Mouse (Mus musculus) stomach, embryonic 15.5 days (tissue): ENCODE results near the gene Ruvbl2. TPM values are rescaled to one million over a fixed set of nuclear protein-coding genes. Genes with fewer than 3 reads are reported as not detected.
"Not testable (repeated sequence)": the region's sequence is repeated elsewhere in the genome, so short reads cannot be mapped to it uniquely, and the experiment has no call there.

ENCODE experiments used
- ATAC-seq: fragments of 200-750 bp; cut with Nextera tagmentation; 2 replicates; pipeline ENCODE4 v1.8.0; 2017; ENCODE audit warnings: low read depth, moderate number of reproducible peaks, moderate TSS enrichment; ENCODE audit not compliant: insufficient read depth, low FRiP score
- H3K27ac ChIP-seq: fragments of 300-500 bp; sonication (generic); 2 replicates; pipeline ENCODE4 v1.5.1; 2015; ENCODE audit warnings: mild to moderate bottlenecking, inconsistent platforms
- H3K27me3 ChIP-seq: fragments of 300-500 bp; sonication (generic); replicated peaks from 2 replicates; pipeline ENCODE4 v1.6.1; 2015; ENCODE audit warnings: inconsistent platforms
- H3K36me3 ChIP-seq: fragments of 300-500 bp; sonication (generic); 2 replicates; pipeline ENCODE4 v1.6.1; 2015; ENCODE audit warnings: inconsistent platforms
- H3K4me1 ChIP-seq: fragments of 300-500 bp; sonication (generic); 2 replicates; pipeline ENCODE4 v1.6.1; 2015; ENCODE audit warnings: inconsistent platforms
- H3K4me2 ChIP-seq: fragments of 300-500 bp; sonication (generic); 2 replicates; pipeline ENCODE4 v1.6.1; 2015; ENCODE audit warnings: mild to moderate bottlenecking, inconsistent platforms
- H3K4me3 ChIP-seq: fragments of 300-500 bp; sonication (generic); replicated peaks from 2 replicates; pipeline ENCODE4 v1.5.1; 2015; ENCODE audit warnings: inconsistent platforms
- H3K9ac ChIP-seq: fragments of 300-500 bp; sonication (generic); 2 replicates; pipeline ENCODE4 v1.6.1; 2015; ENCODE audit warnings: inconsistent platforms
- H3K9me3 ChIP-seq: fragments of 300-500 bp; sonication (generic); 2 replicates; pipeline ENCODE4 v1.6.1; 2016; ENCODE audit warnings: inconsistent platforms
- whole genome bisulfite sequencing: fragments of 180-500 bp; shearing (Covaris S2); methylation state at CpG from one replicate; pipeline ENCODE4 v1.1.7; 2015; 5-methylcytosine and 5-hydroxymethylcytosine counted together
- polyA plus RNA-seq: library from polyadenylated mRNA; unstranded; fragments of >200 nt; fragmentation: Nextera tagmentation; extraction: Ambion mirVana; gene quantifications from 2 replicates; pipeline ENCODE4 v1.2.1, GENCODE M21; 2015

The Ruvbl2 gene
- polyA plus RNA-seq, 1 experiment from 2014 or later = 127 TPM

DNA sequence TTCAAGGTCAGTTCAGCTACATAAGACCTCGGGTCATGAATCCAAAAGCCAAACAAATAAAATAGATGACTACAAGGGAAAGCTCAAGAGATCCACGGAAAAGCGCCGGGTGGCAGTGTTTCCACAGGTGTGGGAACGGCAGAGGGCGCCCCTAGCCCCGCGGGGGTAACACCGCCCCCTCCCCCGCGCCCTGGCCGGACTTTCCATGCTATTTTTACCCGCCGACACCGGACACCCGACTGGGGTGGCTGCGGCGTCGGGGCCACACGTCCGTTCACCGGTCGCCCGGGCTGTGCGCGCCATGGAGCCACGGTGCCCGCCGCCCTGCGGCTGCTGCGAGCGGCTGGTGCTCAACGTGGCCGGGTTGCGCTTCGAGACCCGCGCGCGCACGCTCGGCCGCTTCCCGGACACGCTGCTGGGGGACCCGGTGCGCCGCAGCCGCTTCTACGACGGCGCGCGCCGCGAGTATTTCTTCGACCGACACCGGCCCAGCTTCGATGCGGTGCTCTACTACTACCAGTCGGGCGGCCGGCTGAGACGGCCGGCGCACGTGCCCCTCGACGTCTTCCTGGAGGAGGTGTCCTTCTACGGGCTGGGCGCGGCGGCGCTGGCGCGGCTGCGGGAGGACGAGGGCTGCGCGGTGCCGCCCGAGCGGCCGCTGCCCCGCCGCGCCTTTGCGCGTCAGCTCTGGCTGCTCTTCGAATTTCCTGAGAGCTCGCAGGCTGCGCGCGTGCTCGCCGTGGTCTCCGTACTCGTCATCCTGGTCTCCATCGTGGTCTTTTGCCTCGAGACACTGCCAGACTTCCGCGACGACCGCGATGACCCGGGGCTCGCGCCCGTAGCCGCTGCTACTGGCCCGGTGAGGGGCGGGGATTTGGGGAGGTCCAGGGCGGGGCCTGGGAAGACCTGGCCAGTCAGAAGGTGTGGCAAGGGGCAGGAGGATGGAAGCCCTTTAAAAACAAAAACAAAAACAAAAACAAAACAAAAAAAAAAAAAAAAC lies 31.4 kb downstream of the Ruvbl2 start:
- ATAC-seq = no peak; the same call in 1 of the 2 replicates
- Histone ChIP-seq H3K4me1 (peaks cover 16% of the 10 kb centered on the region), H3K4me2 (peak overlapping the region; percentile 76), H3K36me3 (no peaks in the 10 kb centered on the region), H3K9me3 (no peaks in the 10 kb centered on the region), H3K4me3 (peak overlapping the region; percentile 41), H3K27me3 (peaks cover 60% of the 10 kb centered on the region), H3K9ac (no peak overlapping the region; the same call in 1 of the 2 replicates), H3K27ac (no peak overlapping the region)
- 1% methylated on average over 114 of the region's 114 CpGs for WGBS

DNA sequence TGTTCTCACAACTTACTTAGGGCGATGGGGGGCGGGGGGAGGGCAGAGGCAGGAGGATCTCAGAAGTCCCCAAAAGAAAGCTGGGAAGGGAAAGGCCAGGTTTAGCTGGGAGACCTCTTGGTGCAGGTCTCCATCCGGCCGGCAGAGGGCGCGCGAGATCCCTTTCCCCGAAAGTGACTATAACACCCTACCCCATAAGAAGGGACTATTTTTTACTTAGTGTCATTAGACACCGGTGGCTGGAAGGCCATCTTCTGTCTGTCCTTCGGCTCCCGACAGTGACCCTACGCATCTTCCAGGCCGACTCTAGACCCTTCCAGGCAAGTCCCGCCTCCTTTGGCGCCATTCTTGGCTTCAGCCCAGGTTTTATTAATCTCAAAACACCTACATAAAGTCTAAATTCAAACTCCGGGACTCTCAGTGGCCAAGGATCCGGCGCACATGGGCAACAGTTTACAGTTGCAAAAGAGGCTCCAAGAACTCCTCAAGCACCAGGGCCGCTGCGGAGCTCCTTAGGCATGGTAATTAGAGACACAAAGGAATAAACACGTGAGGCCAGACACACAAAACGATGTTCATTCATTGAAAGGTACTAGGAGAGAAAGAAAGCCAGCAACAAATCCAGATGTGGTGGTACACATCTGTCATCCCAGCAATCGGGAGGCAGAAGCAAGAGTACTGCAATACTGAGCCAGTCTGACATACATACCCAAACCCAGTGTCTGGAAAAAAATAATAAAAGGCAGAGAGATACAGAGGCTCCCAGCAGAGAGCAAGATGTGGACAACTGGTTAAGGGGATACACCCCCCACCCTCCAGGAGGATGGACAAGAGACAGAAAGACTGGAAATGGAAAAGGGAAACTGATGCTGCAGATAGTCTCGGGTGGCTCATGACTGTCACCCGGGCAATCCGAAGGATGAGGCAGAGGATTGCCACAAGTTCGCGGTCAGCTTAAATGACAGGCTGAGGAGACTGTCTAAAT lies 32.5 kb downstream of the Ruvbl2 start, which contains the start of gene Kcna7:
Gene Kcna7 (plus strand): TSS at position 563 of the 985 bp plus-strand sequence.
- H3K9me3 ChIP-seq = no peaks in the 10 kb centered on the region
- ATAC-seq = peak; percentile 38; the same call in 1 of the 2 replicates
- peak within 1 kb of the TSS; percentile 41 for H3K4me3 ChIP-seq
- peak within 1 kb of the TSS; percentile 76 for H3K4me2 ChIP-seq
- H3K27me3 ChIP-seq = peaks cover 51% of the 10 kb centered on the region
- H3K27ac ChIP-seq = no peak within 1 kb of the TSS
- 12% methylated on average over 28 of the region's 28 CpGs for WGBS
- no peaks in the 10 kb centered on the region for H3K36me3 ChIP-seq
- no peak within 1 kb of the TSS; the same call in 1 of the 2 replicates for H3K9ac ChIP-seq
- H3K4me1 ChIP-seq = peaks cover 16% of the 10 kb centered on the region

DNA sequence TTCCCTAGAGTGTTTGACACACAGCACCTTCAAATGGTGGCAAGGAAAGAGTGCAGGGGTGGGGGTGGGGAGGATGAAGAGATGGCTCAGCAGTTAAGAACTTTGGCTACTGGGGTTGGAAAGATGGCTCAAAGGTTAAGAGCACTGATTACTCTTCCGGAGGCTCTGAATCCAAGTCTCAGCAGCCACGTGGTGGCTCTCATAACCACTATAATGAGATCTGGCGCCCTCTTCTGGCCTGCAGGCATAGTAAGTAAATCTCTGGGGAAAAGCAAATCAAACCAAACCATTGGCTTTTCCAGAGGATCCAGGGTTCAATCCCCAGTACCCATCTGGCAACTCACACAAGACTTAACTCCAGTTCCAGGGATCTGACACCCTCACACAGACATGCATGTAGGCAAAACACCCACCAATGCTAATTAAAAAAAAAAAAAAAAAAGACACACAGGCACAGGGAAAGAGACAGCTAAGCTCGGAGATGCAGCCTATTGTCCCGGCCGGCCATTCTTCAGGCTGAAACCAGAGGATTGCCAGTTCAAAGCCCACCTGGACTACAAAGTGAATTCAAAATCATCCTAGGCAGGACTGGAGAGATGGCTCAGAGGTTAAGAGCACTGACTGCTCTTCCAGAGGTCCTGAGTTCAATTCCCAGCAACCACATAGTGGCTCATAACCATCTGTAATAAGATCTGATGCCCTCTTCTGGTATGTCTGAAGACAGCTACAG lies 34.2 kb downstream of the Ruvbl2 start:
- no peaks in the 10 kb centered on the region for H3K9me3 ChIP-seq
- 39% methylated on average over 6 of the region's 6 CpGs for WGBS
- H3K9ac ChIP-seq = no peak overlapping the region
- no peak overlapping the region for H3K4me3 ChIP-seq
- H3K4me2 ChIP-seq = no peak overlapping the region
- peaks cover 16% of the 10 kb centered on the region for H3K4me1 ChIP-seq
- ATAC-seq = no peak
- no peak overlapping the region for H3K27ac ChIP-seq
- H3K27me3 ChIP-seq = peaks cover 36% of the 10 kb centered on the region
- H3K36me3 ChIP-seq = no peaks in the 10 kb centered on the region

DNA sequence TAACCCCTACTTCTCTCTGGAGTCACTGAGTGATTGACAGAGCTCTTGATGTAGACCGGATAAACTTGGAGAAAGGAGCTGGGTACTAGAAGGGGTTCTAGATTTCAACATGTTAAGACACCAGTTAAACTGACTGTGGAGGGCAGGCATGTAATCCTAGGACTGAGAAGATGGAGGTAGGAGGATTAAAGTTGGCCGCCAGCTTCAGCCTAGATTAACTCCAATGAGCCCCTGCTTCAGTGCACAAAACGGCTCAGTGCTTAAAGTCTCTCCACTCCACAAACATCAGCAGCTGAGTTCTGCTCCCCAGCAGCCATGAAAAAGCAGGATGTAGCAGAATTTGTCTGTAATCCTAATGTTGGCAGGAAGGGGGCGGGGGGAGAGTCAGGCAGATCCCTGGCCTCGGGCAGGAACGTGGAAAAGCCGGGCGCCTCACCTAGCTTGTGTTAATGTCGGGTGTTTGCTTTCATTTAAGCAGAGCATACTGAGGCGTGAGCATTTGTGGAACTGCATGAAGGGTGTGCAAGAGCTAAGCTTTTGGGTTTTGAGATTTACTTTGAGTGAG lies 36.3 kb downstream of the Ruvbl2 start:
- no peaks in the 10 kb centered on the region for H3K36me3 ChIP-seq
- ATAC-seq = no peak
- H3K4me1 ChIP-seq = peaks cover 13% of the 10 kb centered on the region
- WGBS = 67% methylated on average over 10 of the region's 10 CpGs
- no peak overlapping the region for H3K4me2 ChIP-seq
- H3K4me3 ChIP-seq = no peak overlapping the region
- H3K27me3 ChIP-seq = peaks cover 15% of the 10 kb centered on the region
- no peaks in the 10 kb centered on the region for H3K9me3 ChIP-seq
- H3K27ac ChIP-seq = no peak overlapping the region
- no peak overlapping the region for H3K9ac ChIP-seq

DNA sequence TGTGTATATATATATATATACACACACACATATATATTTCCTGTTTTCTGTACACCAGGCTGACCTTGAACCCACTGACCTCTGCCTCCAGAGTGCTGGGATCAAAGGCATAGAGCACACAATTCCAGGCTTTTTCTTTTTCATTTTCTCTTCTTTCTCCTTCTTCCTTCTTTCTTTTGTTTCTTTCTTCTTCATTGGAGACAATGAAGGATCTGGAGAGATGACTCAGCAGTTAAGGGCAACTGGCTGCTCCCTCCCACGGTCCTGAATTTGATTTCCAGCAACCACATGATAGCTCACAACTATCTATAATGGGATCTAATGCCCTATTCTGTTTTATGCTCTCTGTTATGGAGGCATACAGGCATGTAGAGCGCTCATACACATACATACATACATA lies 41.1 kb downstream of the Ruvbl2 start:
- H3K4me2 ChIP-seq = no peak overlapping the region
- no peak overlapping the region for H3K9ac ChIP-seq
- WGBS = 71% methylated on average over 2 of the region's 2 CpGs
- H3K4me3 ChIP-seq = no peak overlapping the region
- H3K9me3 ChIP-seq = no peaks in the 10 kb centered on the region
- no peak for ATAC-seq
- H3K4me1 ChIP-seq = peaks cover 11% of the 10 kb centered on the region
- H3K27ac ChIP-seq = no peak overlapping the region
- H3K27me3 ChIP-seq = no peaks in the 10 kb centered on the region
- peaks cover 10% of the 10 kb centered on the region; the same call in 1 of the 2 replicates for H3K36me3 ChIP-seq

DNA sequence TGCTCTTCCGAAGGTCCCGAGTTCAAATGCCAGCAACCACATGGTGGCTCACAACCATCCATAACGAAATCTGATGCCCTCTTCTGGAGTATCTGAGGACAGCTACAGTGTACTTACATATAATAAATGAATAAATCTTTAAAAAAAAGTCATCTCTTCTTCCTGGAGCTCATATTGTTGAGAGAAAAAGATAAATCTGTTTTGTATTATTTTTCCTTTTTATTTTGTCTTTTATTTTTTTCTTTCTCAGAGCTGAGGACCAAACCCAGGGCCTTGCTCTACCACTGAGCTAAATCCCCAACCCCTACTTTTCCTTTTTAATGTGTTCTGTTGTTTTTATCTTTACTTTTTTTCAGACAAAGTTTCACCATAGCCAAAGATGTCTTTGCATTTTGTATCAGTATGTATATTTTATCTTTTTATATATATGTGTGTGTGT lies 41.5 kb downstream of the Ruvbl2 start:
- H3K9me3 ChIP-seq, H3K9ac ChIP-seq, H3K27me3 ChIP-seq: not testable (repeated sequence)
- peak overlapping the region; percentile 83 for H3K27ac ChIP-seq
- H3K36me3 ChIP-seq = peaks cover 14% of the 10 kb centered on the region; the same call in 1 of the 2 replicates
- H3K4me3 ChIP-seq = peak overlapping the region; percentile 86
- H3K4me1 ChIP-seq = peaks cover 11% of the 10 kb centered on the region
- 0 out of 2 replicates have a peak, but pooled peaks have one; percentile 24 for ATAC-seq
- 2% methylated on average over 3 of the region's 3 CpGs for WGBS
- H3K4me2 ChIP-seq = peak overlapping the region; percentile 57

DNA sequence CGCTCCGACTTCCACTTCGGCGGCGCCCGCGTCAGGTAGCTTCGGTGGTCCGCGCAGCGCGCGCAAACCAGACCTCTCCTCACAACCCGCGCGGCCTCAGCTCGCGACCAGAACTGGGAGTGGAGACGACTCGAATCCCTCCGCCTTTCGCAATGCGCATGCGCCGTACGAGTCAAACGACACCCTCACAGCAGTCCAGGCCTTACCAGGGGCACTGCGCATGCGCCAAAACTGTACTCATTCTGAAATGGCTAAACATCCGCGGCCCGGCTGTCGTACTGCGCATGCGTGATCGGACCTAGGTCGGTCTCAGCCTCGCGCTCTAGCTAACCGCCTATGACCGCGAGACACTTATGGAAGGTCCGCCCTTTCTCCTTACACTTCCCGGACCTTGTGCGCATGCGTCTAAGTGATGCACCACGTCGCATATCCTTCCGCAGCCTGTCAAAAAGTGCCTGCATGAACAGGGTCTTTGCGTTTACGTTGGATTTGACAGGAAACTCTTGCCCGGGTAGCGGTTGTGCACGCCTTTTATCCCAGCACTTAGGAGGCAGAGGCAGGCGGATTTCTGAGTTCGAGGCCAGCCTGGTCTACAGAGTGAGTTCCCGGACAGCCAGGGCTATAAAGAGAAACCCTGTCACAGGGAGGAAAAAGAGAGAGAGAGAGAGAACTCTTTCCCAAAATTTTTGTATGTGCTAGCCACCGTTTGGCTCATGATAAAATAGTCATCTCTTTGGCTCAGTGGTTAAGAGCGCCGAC lies 42.1 kb downstream of the Ruvbl2 start, which contains the start of gene Snrnp70:
Gene Snrnp70 (minus strand): TSS at position 165 of the 759 bp plus-strand sequence.
- Histone ChIP-seq H3K27ac (peak within 1 kb of the TSS; percentile 98), H3K36me3 (peaks cover 17% of the 10 kb centered on the region; the same call in 1 of the 2 replicates), H3K27me3 (no peaks in the 10 kb centered on the region), H3K9me3 (no peaks in the 10 kb centered on the region), H3K9ac (peak within 1 kb of the TSS; percentile 72), H3K4me3 (peak within 1 kb of the TSS; percentile 86), H3K4me2 (peak within 1 kb of the TSS; percentile 89), H3K4me1 (peaks cover 11% of the 10 kb centered on the region)
- peak; percentile 97 for ATAC-seq
- under 1% methylated on average over 60 of the region's 60 CpGs for WGBS

DNA sequence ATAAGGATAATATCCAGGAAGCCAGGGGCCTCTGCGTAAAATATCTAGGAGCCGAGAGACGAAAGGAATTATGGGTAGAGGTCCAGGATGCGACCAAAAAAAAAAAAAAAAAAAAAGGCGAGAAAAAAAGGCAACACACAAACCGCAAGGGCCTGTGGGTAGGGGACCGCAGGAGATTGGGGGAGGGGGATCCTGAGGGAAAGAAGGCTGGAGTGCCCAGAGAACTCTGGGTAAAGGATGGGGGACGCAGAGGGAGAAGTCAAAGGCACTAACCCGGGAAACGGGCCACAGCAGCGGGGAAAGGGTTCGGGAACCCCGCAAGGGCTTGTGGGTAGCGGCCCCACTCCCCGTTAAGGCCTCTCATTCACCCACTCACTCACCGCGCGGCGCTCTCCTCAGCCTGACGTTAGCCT lies 42.8 kb downstream of the Ruvbl2 start:
- ATAC-seq = peak; percentile 67
- Histone ChIP-seq H3K4me2 (peak overlapping the region; percentile 89), H3K36me3 (peaks cover 21% of the 10 kb centered on the region; the same call in 1 of the 2 replicates), H3K4me3 (peak overlapping the region; percentile 86), H3K4me1 (peaks cover 11% of the 10 kb centered on the region), H3K27ac (peak overlapping the region; percentile 98), H3K9ac (peak overlapping the region; percentile 72), H3K9me3 (no peaks in the 10 kb centered on the region), H3K27me3 (no peaks in the 10 kb centered on the region)
- WGBS = 0% methylated on average over 17 of the region's 20 CpGs

DNA sequence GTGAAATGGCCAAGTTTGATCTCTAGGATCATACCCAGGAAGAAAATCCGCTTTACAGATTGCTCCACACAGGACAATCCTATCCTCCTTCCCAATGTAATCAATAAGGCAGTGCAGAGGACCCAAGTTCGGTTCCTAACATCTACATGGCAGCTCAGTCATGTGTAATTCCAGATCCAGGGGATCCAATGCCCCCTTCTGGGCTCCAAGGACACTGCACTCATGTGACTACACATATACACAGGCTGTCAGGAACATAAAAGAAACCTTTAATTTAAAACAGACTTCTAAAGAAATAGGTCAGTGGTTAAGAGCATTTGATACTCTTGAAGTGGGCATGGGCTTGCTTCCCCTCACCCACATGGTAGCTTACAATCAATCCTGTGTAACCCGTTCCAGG lies 51.8 kb downstream of the Ruvbl2 start:
- WGBS = 92% methylated on average over 3 of the region's 3 CpGs
- no peak for ATAC-seq

DNA sequence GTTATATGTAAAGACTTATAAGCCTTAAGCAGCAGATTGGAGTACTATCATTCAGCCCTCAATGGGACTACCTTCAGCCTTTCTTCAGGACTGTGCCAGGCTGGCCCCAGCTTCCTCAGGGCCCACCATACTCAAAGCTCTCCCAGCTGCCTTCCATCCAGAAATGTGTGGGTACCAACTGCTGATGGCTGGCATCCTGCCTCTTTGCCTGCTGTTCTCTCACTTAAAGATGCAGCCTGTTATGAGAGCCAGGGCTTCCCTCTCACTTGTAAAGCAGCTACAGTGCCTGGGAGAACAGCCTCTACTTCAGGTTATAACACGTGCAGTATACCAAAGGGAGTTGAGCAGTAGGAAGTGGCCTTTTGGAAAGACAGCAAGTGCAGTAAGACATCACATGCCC lies 61.8 kb downstream of the Ruvbl2 start:
- Histone ChIP-seq H3K4me3 (no peak overlapping the region), H3K27me3 (no peaks in the 10 kb centered on the region), H3K36me3 (peaks cover 61% of the 10 kb centered on the region), H3K9ac (no peak overlapping the region), H3K27ac (no peak overlapping the region), H3K4me2 (no peak overlapping the region), H3K4me1 (no peaks in the 10 kb centered on the region), H3K9me3 (no peaks in the 10 kb centered on the region)
- WGBS = 86% methylated on average over 1 of the region's 1 CpGs
- no peak for ATAC-seq

More for the DNA sequence above, 51.8 kb downstream of the Ruvbl2 start:
- no peak overlapping the region for H3K4me2 ChIP-seq
- no peak overlapping the region for H3K27ac ChIP-seq
- no peaks in the 10 kb centered on the region for H3K27me3 ChIP-seq
- no peaks in the 10 kb centered on the region for H3K4me1 ChIP-seq
- peaks cover 80% of the 10 kb centered on the region for H3K36me3 ChIP-seq
- H3K4me3 ChIP-seq = no peak overlapping the region
- H3K9ac ChIP-seq = no peak overlapping the region
- no peaks in the 10 kb centered on the region for H3K9me3 ChIP-seq
